Mouse (Mus musculus): ENCODE results near the gene Mid1. TPM values are rescaled to one million over a fixed set of nuclear protein-coding genes. Genes with fewer than 3 reads are reported as not detected.

The Mid1 gene
- total RNA-seq, 2 experiments from 2014 or later, result 2.6 to 6.4 TPM

DNA sequence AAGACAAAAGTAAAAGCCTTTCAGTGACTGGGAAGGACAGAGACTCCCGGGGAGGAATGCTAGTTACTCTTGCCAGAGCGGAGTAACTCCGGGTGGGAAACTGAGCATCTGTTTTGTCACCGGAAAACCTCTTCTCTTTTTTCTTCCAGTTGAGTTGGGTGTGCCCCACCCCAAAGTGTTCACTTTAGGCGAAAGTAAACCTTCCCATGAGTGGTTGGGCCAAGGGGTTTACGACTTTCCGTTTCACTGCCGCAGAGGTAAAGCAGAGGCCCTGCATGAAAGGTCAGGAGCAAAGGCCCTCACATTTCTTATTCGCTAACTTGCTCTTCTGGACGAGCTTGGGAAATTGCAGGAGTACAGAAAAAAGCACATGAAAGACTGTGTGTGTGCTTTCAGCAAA is 195.8 kb downstream of the Mid1 start:
- no peak for DNase-seq (ENCODE audit: low spot score)
- intact Hi-C loops (cut with DNase I), result loop anchor here (5.0 kb wide), 1 partner anchor 101 kb away; no protein-coding TSS in a partner anchor

DNA sequence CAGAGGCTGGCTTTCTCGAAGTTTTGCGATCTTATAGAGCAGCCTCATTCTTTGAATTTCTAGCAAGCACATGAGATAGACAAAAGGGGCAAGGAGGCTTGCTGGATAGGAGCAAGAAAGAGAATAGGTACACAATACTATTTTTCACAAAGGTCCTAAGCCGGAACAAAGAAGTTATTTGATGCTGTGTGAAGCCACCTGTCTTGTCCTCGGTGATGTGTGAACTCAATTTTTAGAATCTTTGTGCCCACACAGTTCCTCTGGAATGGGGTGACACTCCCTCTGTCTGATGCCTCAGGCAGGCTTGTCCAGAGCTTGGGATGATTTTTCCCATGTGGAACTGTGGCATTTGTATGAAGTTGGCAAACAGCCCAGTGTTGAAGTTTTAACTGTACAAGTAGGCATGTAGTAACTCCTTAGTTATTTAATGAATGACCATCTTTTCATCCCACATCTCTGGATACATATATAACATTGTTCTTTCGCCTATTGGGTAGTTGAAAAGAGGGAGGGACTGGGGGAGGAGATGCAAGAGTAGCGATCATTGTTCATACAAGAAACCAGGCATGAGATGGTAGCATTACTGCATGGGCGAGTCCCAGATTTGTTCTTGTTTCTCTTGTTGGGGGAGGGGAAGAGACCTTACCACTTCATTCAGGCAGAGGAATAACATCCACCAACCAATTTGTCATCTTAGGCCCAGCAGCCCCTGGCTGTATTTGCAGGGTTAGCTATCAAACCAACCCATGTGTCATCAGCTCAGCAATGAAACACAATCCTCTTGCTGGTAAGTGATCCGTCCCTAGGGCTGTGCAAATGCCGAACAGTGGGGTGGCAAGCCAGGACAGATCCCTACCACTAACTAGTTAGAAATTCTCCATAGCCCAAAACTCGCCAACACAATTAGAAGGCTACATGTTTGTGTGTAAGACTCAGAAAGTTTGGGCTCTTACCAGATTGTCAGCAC is 196.5 kb downstream of the Mid1 start:
- intact Hi-C loops (cut with DNase I), result loop anchor here (5.0 kb wide), 1 partner anchor 101 kb away; no protein-coding TSS in a partner anchor
- no peak for DNase-seq (ENCODE audit: low spot score)

DNA sequence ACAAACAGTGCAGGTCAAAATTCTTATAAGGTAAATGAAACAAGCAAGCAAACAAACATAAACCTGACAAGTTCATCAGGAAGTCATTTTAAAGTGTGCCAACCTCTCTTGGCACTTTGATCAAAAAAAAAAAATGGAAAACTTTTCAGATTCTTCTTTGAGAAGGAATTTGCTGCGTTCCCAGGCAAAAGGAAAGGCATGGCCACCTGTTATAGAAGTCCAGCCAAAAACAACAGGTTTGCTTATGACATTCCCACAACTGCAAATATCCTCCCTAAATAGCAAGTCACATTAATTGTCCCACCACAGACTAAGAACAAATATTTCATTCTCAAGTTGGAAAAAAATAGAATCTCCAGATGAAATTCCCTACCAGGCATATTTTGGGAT is 197.2 kb downstream of the Mid1 start:
- no peak for DNase-seq (ENCODE audit: low spot score)
- intact Hi-C loops (cut with DNase I), result loop anchor here (5.0 kb wide), 1 partner anchor 100 kb away; no protein-coding TSS in a partner anchor

DNA sequence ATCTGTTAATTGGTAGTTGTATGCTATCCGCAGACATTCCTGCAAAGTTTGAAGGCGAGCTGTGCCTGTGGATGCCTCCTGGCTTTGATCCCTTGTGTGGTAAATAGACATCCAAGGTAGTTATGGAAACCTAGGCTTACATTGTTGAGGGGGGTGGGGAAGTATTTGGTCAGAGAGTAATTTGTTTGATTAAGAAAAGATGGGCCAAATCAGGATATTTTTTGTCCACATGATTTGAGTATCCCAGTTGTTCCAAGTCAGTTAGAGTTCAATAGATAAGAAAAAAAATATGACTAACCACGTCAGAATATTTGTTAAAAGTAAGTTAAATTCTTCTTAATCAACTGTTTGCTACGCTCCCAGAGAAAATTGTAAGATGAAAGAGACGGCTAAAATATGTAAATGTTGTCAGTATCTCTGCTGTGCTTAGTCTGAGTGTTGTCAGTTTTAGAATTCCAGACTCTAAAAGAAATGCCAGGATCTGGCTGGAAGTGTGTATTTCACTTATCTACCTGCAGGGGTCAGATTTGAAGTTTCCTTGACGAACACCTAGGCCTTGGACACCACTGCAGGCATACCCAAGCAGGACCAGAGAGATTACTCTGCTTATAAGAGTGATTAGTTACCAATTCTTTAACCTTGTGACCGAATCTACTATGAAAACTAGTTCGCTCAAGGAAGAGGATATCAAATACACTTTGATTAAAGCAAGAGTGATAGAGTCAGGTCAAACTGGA is 198.7 kb downstream of the Mid1 start:
- DNase-seq (ENCODE audit: low spot score), result no peak
- intact Hi-C loops (cut with DNase I), result loop anchor here (5.0 kb wide), 1 partner anchor 99 kb away; no protein-coding TSS in a partner anchor

DNA sequence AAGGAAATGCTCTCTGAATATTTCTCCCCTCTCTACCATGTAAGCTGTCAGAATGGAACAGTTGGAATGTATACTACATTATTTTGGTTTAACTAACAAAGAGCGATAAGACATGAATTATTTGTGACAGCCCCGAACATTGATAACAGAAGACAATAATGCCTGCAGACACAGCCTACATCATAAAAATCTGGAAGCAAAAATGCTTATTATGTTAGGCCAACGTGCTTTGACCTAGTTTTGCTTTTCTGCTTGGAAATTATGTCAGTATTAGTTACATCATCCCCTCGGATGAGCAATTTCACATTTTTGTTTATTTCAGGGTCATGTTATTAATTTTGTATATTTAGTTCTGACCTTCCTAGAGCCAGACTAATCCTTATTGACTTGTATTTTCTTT is 205.5 kb downstream of the Mid1 start:
- intact Hi-C loops (cut with DNase I), result no loop called here
- no peak for DNase-seq (ENCODE audit: low spot score)

DNA sequence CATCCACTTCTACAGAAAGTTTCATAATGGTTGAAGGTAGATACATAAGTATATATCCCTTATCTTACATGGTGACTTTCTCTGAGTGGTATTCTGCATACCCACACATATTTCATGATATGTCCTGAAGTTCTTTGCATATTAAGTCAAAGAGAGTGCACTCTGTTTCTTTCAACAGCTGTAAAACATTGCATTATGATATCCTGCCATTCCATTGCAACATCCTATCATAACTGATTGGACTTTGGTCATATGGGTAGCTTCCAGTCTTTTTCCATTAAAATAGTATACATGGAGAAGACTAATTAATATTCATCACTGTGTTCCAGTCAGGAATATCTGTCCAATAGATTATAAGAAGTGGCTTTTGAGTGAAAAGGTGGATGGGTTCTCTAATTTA is 207.1 kb downstream of the Mid1 start:
- intact Hi-C loops (cut with DNase I), result no loop called here

DNA sequence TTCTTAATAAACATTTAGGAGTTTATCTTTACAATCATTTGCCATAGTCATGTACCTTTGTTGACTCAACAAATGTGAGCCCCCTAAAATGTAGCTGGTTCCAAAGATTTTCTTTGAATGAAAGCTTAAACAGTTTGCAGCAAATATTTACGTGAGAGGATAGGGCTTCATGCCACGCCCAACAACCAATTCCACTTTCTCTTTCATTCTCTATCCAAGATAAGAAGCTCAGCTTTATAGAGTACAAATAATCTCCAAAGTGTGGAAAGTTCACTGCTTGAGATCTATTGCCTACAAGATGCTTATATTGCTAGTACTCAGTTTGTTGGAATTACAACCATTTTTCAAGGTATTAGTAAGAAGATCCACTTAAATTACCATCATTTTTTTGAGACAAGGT is 207.6 kb downstream of the Mid1 start:
- DNase-seq (ENCODE audit: low spot score), result no peak
- intact Hi-C loops (cut with DNase I), result no loop called here

More for the DNA sequence above, 207.1 kb downstream of the Mid1 start:
- DNase-seq (ENCODE audit: low spot score), result no peak

DNA sequence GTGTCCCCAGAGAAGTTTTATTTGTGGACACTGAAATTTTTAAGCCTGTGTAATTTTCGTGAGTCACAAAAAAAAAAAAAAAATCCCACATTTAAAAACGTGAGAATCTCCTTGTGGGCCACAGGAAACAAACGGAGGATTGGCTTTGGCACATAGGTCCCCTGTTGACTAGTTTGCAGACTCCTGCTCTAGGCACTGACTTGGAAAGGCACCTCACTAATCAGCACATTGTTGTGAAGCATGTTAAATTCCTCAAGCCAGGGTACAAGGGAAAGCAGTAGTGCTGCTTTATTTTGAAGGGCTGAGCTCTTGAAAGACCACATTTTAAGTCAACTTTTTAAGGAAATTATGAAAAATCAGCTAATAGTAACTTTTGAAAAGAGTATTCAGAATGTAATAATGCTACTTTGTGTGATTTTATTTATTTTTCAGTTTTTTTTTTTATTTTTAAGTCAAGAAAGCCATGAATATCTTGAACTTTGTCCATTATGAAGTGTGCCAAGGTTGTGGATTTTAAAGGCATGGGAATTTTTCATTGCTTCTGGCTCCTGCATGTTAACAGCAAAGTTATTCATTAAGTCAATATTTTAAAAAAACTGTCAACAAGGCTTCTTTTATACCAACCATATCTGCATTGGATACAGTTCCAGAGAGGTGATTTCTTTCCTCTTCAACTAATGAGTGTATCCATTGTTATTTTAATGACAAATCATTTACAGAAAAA is 214.4 kb downstream of the Mid1 start:
- intact Hi-C loops (cut with DNase I), result no loop called here
- DNase-seq (ENCODE audit: low spot score), result no peak

DNA sequence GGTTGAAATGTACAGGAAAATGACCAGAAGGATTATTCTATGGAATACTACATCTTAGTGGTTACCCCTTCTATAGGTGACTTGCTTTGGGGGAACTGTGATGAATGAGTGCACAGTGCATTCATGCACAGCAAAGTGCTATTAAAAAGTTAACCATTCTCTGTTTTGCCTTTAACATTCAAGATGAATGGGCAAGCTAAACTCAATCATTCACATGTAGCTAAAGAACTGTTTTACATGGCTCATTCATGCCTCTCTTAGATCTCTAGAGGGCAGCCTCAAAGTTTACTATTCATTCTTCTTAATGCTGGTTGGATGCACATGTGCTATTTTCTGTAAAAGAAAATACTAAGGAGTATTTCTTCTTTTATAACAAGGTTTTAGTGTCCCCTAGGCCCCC is 217.9 kb downstream of the Mid1 start:
- intact Hi-C loops (cut with DNase I), result no loop called here
- no peak for DNase-seq (ENCODE audit: low spot score)

DNA sequence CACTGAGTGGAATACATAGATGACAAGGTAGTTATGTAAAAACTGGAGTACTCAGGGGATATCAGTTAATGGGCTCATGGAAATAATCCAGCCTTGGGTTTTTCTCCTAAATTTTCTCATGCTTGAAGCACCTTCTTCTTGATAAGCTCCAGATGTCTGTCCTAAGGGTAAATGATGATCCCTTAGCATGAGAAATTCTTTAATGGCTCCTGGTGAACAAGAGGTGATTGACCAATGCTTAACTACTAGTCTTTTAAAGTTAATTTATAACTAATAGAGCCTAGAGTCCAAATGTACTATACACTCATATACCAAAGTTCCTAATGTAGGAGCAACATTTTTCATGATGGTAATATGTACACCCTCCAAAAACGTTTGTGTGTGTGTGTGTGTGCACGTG is 218.7 kb downstream of the Mid1 start:
- intact Hi-C loops (cut with DNase I), result no loop called here
- DNase-seq (ENCODE audit: low spot score), result no peak

DNA sequence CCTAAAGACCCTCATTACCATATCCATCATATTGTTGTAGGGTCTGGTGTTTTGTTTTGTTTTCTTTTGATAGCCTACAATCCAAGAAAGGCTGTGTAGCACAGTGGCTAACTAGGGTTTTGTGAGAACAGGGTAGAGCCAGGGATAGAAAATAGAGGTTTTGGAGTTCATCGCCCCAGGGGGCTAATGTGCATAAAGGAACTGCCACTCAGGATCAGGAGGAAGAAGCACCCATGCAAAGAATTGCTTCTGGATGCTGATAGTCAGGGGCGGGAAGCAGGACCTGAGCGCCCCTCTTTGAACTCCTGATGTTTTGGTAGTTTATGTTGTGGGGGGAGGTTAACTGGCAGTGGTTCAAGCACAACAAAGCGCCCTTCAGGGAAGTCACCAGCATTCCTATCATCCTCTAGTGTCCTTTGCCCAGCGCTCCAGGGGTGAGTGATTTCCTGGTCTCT is 221.1 kb downstream of the Mid1 start:
- DNase-seq (ENCODE audit: low spot score), result no peak
- intact Hi-C loops (cut with DNase I), result no loop called here

DNA sequence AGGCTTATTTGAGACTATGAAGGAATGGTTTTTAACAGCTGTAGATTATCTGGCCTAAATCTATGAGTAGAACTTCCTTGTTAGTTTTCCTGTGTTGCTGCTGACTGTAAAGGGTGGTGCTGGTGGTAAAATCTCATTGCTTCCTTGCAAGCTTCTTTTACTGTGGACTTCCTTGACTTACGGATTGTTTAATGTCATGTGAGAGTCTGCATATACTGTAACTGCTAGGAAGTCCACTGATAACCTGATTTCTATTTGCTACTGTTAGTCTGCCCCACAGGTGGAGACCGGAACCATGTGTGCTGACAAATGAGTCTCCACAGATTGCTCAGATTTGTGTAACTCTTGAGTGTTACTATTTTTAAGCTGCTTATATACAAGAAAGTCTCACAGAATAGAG is 224.9 kb downstream of the Mid1 start:
- intact Hi-C loops (cut with DNase I), result no loop called here
- no peak for DNase-seq (ENCODE audit: low spot score)

DNA sequence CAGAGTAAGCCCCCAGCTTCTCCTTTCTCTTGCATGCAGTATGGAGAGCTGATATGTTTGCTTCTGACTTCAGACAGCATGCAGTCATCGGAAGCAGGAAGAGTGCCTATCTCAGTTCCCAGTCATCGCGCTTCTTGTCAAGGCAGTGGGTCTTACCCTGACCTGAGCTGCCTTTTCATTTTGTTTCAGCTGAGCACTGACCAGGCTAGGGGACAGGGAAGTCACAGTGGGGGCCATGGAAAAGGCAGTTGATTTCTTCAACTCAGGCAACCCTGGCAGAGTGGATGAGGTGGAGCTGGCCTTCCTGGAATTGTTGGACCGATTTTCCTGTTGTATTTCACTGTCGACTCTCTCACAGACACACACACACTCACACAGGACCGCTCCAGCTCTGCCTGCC is 230.7 kb downstream of the Mid1 start:
- peak; percentile 20 for DNase-seq (ENCODE audit: low spot score)
- intact Hi-C loops (cut with DNase I), result loop anchor here (1.0 kb wide), 1 partner anchor 71 kb away; no protein-coding TSS in a partner anchor

DNA sequence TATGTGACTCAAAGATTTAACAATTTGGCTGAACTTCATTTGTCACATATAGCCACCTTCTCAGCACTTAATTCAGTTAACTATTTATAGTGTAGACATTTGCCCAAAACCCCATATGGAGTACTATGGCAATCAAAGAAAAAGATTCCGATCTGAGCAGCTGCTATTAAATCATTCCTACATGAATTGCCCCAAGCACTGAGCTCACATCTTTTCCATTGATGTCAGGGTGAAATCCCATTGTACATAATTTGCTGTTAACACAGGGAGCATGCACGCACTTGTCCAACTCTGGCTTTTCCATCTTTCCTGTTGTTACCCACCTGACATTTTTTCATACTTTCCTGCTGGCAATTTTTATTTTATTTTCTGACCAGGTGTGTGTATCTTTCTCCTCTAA is 237.5 kb downstream of the Mid1 start:
- no peak for DNase-seq (ENCODE audit: low spot score)
- intact Hi-C loops (cut with DNase I), result no loop called here

DNA sequence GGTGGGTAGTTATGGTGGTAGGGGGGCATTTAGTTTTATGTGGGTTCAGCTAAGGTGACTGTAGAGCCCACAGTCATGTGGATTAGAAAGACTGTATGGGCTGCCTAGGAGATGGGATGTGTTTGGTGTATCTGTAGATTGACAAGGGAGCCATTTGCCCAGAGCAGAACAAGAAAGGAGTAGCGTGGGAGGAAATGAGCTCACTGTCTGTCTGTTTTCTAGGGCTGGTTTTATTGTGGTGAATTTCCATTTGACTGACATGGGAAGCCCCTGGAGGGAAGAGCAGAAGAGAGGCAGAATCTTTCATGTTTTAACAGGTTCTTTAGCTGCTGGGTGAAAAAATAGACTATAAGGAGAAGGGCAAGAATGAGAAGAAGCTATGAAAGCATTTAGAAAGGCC is 238.4 kb downstream of the Mid1 start:
- DNase-seq (ENCODE audit: low spot score), result no peak

DNA sequence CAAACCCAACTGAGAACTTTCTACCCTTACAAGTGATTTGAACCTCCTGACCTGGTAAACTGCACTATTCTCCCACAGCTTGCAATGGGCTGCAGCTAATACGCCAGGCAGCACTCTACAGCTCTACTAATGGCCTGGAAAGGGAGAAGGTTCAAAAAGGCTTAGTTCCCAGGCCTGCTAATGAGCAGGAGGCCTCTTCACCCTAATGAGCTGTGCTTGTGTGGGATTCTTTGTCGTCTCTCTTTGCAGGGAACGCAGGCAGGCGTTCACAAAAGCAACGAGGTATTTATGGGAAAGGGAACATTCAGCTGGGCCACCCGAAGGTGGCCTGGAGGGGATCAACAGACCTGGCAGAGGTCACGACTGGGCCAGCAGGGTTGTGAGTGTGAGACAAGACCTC is 240.6 kb downstream of the Mid1 start:
- intact Hi-C loops (cut with DNase I), result no loop called here
- no peak for DNase-seq (ENCODE audit: low spot score)

More for the DNA sequence above, 238.4 kb downstream of the Mid1 start:
- intact Hi-C loops (cut with DNase I), result no loop called here

DNA sequence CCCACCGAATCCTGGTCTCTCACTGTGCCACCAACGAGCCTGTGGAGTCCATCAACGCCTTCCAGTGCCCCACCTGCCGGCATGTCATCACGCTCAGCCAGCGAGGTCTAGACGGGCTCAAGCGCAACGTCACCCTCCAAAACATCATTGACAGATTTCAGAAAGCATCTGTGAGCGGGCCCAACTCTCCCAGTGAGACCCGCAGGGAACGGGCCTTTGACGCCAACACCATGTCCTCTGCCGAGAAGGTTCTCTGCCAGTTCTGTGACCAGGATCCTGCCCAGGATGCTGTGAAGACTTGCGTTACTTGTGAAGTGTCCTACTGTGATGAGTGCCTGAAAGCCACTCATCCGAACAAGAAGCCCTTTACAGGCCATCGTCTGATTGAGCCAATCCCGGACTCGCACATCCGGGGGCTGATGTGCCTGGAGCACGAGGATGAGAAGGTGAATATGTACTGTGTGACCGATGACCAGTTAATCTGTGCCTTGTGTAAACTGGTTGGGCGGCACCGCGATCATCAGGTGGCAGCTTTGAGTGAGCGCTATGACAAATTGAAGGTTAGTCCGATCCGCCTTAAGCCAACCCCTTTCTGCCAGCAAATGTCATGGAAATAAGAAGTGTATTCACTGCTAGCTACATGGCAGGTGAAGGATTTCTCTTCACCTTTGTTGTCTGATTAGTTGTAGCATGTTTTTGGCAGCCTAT is 242.3 kb downstream of the Mid1 start:
- intact Hi-C loops (cut with DNase I), result no loop called here
- DNase-seq (ENCODE audit: low spot score), result no peak

DNA sequence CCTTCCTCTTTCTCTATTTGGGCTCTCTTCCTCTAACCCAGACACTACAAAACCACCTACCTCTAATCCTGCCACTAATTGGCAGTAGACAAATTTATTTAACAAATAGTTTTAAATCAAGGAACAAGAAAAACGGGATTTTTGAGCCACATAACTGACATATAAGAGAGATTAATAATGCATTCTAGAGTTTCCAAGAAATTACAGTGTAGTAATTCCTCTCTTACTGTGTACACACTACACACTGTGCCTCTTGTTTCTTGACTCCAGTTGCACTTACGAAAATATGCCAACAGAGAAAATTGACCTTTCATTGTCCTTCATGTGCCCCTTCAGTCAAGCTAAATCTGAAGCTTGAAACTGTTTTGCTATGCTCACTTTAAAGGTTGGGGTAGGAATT is 245.9 kb downstream of the Mid1 start:
- intact Hi-C loops (cut with DNase I), result loop anchor here (1.0 kb wide), 1 partner anchor 35 kb away; no protein-coding TSS in a partner anchor
- no peak for DNase-seq (ENCODE audit: low spot score)

DNA sequence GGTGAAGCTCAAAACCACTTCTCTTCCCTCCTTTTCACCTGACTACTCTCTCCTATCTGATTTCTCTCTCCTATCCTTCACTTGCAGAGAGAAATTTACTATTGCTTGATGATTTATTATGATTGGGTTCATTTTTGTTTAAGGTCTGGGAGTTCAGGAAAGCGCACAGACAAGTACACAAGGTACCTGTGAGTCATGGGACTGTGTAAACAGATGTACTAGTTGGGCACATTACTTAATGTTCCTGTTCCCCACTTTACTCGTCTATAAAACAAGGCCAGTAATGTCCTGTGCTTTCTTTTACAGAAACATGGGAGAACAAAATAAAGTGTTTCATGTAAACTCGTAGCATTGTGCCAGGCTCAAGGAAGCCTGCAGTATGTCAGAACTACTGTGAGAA is 248.2 kb downstream of the Mid1 start:
- DNase-seq (ENCODE audit: low spot score), result no peak
- intact Hi-C loops (cut with DNase I), result no loop called here
